Mouse (Mus musculus): ENCODE results near the gene Mark1. TPM values are rescaled to one million over a fixed set of nuclear protein-coding genes. Genes with fewer than 3 reads are reported as not detected.

Mark1 gene
- total RNA-seq, 2 experiments from 2014 or later = 12.9 to 13.6 TPM

GRCm38 (mm10) chr1:184963121-184963693 is 36.2 kb downstream of the Mark1 start:
- no peak for DNase-seq (ENCODE audit: low spot score in 2 of 2)

- DNase-seq (ENCODE audit: low spot score in 2 of 2) = no peak
Measured at GRCm38 (mm10) chr1:184961853-184962252, 37.5 kb downstream of the Mark1 start.

GRCm38 (mm10) chr1:184958818-184959217 is 40.6 kb downstream of the Mark1 start:
- no peak for DNase-seq (ENCODE audit: low spot score in 2 of 2)

- DNase-seq (ENCODE audit: low spot score in 2 of 2) = no peak
Measured at GRCm38 (mm10) chr1:184958388-184958787, 41.0 kb downstream of the Mark1 start.

GRCm38 (mm10) chr1:184951758-184952157 is 47.6 kb downstream of the Mark1 start:
- no peak for DNase-seq (ENCODE audit: low spot score in 2 of 2)

GRCm38 (mm10) chr1:184951057-184951456 is 48.3 kb downstream of the Mark1 start:
- no peak for DNase-seq (ENCODE audit: low spot score in 2 of 2)

GRCm38 (mm10) chr1:184938106-184938505 is 61.3 kb downstream of the Mark1 start:
- no peak for DNase-seq (ENCODE audit: low spot score in 2 of 2)

- no peak for DNase-seq (ENCODE audit: low spot score in 2 of 2)
Measured at GRCm38 (mm10) chr1:184935980-184936379, 63.4 kb downstream of the Mark1 start.

- peak in 1 of 2 experiments; percentile 33 for DNase-seq (ENCODE audit: low spot score in 2 of 2)
Measured at GRCm38 (mm10) chr1:184935490-184935889, 63.9 kb downstream of the Mark1 start.

GRCm38 (mm10) chr1:184931097-184931496 is 68.3 kb downstream of the Mark1 start:
- no peak for DNase-seq (ENCODE audit: low spot score in 2 of 2)

- DNase-seq (ENCODE audit: low spot score in 2 of 2) = no peak
Measured at GRCm38 (mm10) chr1:184928382-184928781, 71.0 kb downstream of the Mark1 start.

- no peak for DNase-seq (ENCODE audit: low spot score in 2 of 2)
Measured at GRCm38 (mm10) chr1:184927911-184928310, 71.5 kb downstream of the Mark1 start.

GRCm38 (mm10) chr1:184922824-184923223 is 76.5 kb downstream of the Mark1 start:
- peak in 1 of 2 experiments; percentile 61 for DNase-seq (ENCODE audit: low spot score in 2 of 2)

GRCm38 (mm10) chr1:184920057-184920456 is 79.3 kb downstream of the Mark1 start:
- no peak for DNase-seq (ENCODE audit: low spot score in 2 of 2)

- DNase-seq (ENCODE audit: low spot score in 2 of 2) = no peak
Measured at GRCm38 (mm10) chr1:184918227-184918888, 81.0 kb downstream of the Mark1 start.

- no peak for DNase-seq (ENCODE audit: low spot score in 2 of 2)
Measured at GRCm38 (mm10) chr1:184912336-184912735, 87.0 kb downstream of the Mark1 start.

GRCm38 (mm10) chr1:184911861-184912260 is 87.5 kb downstream of the Mark1 start:
- no peak for DNase-seq (ENCODE audit: low spot score in 2 of 2)

GRCm38 (mm10) chr1:184908558-184908957 is 90.8 kb downstream of the Mark1 start:
- no peak for DNase-seq (ENCODE audit: low spot score in 2 of 2)

- no peak for DNase-seq (ENCODE audit: low spot score in 2 of 2)
Measured at GRCm38 (mm10) chr1:184905904-184906745, 93.2 kb downstream of the Mark1 start.

- no peak for DNase-seq (ENCODE audit: low spot score in 2 of 2)
Measured at GRCm38 (mm10) chr1:184905371-184905770, 94.0 kb downstream of the Mark1 start.

GRCm38 (mm10) chr1:184903697-184904096 is 95.7 kb downstream of the Mark1 start:
- DNase-seq (ENCODE audit: low spot score in 2 of 2) = no peak

GRCm38 (mm10) chr1:184902886-184903285 is 96.5 kb downstream of the Mark1 start:
- DNase-seq (ENCODE audit: low spot score in 2 of 2) = no peak

Measured in gastrocnemius, postnatal 4 days (tissue).